Mouse (Mus musculus) forebrain, embryonic 13.5 days (tissue): ENCODE data around the gene Gm12845. TPM values are rescaled to one million over a fixed set of nuclear protein-coding genes. Genes with fewer than 3 reads are reported as not detected.
A peak's percentile ranks its signal among the peaks of the same experiment; 100 is the strongest.

Experiments
- ATAC-seq: fragments of 200-750 bp; cut with Nextera tagmentation; 2 replicates; pipeline ENCODE4 v1.8.0; 2017
- H3K27ac ChIP-seq: fragments of 300-500 bp; sonication (generic); 2 replicates; pipeline ENCODE4 v1.5.1; 2015; ENCODE audit warnings: inconsistent platforms, mild to moderate bottlenecking, moderate library complexity
- H3K27me3 ChIP-seq: fragments of 300-500 bp; sonication (generic); 2 replicates; pipeline ENCODE4 v1.6.1; 2015; ENCODE audit warnings: mild to moderate bottlenecking, inconsistent platforms
- H3K36me3 ChIP-seq: fragments of 300-500 bp; sonication (generic); 2 replicates; pipeline ENCODE4 v1.6.1; 2015; ENCODE audit warnings: mild to moderate bottlenecking, inconsistent platforms; ENCODE audit not compliant: poor library complexity, severe bottlenecking
- H3K4me1 ChIP-seq: fragments of 300-500 bp; sonication (generic); 2 replicates; pipeline ENCODE4 v1.6.1; 2015; ENCODE audit warnings: inconsistent platforms
- H3K4me2 ChIP-seq: fragments of 300-500 bp; sonication (generic); 2 replicates; pipeline ENCODE4 v1.6.1; 2015; ENCODE audit warnings: inconsistent platforms, mild to moderate bottlenecking, moderate library complexity
- H3K4me3 ChIP-seq: fragments of 300-500 bp; sonication (generic); 2 replicates; pipeline ENCODE4 v1.5.1; 2015; ENCODE audit warnings: mild to moderate bottlenecking, inconsistent platforms
- H3K9ac ChIP-seq: fragments of 300-500 bp; sonication (generic); 2 replicates; pipeline ENCODE4 v1.6.1; 2015; ENCODE audit warnings: mild to moderate bottlenecking, inconsistent platforms
- H3K9me3 ChIP-seq: fragments of 300-500 bp; sonication (generic); replicated peaks from 2 replicates; pipeline ENCODE4 v1.6.1; 2016; ENCODE audit warnings: inconsistent platforms
- WGBS: fragments of 180-500 bp; shearing (Covaris S2); methylation state at CpG from one replicate; pipeline ENCODE4 v1.1.7; 2015; 5-methylcytosine and 5-hydroxymethylcytosine counted together
- polyA plus RNA-seq: library from polyadenylated mRNA; unstranded; fragments of >200 nt; fragmentation: Nextera tagmentation; extraction: Ambion mirVana; gene quantifications from 2 replicates; pipeline ENCODE4 v1.2.1, GENCODE M21; 2015

Gm12845 gene
- polyA plus RNA-seq = not detected in 2 replicates

- no peaks in the 10 kb centered on the region for H3K36me3 ChIP-seq
- H3K9ac ChIP-seq = no peak within 1 kb of the TSS
- H3K27ac ChIP-seq = no peak within 1 kb of the TSS
- ATAC-seq = no peak
- WGBS = 94% methylated on average over 1 of the region's 1 CpGs
- no peak within 1 kb of the TSS for H3K4me2 ChIP-seq
- no peaks in the 10 kb centered on the region for H3K4me1 ChIP-seq
- no peaks in the 10 kb centered on the region for H3K9me3 ChIP-seq
- no peaks in the 10 kb centered on the region for H3K27me3 ChIP-seq
- no peak within 1 kb of the TSS for H3K4me3 ChIP-seq
Observed at GRCm38 (mm10) chr4:117724112-117724511, at the start of gene Gm12845. TSS of gene Gm12845 (plus strand) at chr4:117724412.

GRCm38 (mm10) chr4:117676903-117677302 is 47.3 kb upstream of the Gm12845 start:
- Histone ChIP-seq H3K27me3 (no peaks in the 10 kb centered on the region), H3K4me2 (no peak overlapping the region), H3K9ac (no peak overlapping the region), H3K9me3 (no peaks in the 10 kb centered on the region), H3K27ac (no peak overlapping the region), H3K36me3 (peaks cover 84% of the 10 kb centered on the region), H3K4me1 (peaks cover 13% of the 10 kb centered on the region), H3K4me3 (no peak overlapping the region)
- peak; percentile 50 for ATAC-seq
- WGBS = 4% methylated on average over 3 of the region's 3 CpGs

- H3K4me2 ChIP-seq = peak overlapping the region; percentile 92
- WGBS = 74% methylated on average over 6 of the region's 6 CpGs
- no peak for ATAC-seq
Observed at GRCm38 (mm10) chr4:117680963-117681362, 43.2 kb upstream of the Gm12845 start.

GRCm38 (mm10) chr4:117681931-117682461 is 42.2 kb upstream of the Gm12845 start, which contains the start of gene Dmap1:
TSS of gene Dmap1 (minus strand) at chr4:117682273.
- Histone ChIP-seq H3K36me3 (peaks cover 36% of the 10 kb centered on the region), H3K4me2 (peak within 1 kb of the TSS; percentile 92), H3K9me3 (no peaks in the 10 kb centered on the region), H3K27ac (no peak within 1 kb of the TSS), H3K4me3 (peak within 1 kb of the TSS; percentile 90), H3K9ac (peak within 1 kb of the TSS; percentile 90), H3K27me3 (no peaks in the 10 kb centered on the region), H3K4me1 (peaks cover 11% of the 10 kb centered on the region)
- ATAC-seq = peak; percentile 93
- WGBS = under 1% methylated on average over 33 of the region's 33 CpGs

More at GRCm38 (mm10) chr4:117680963-117681362, 43.2 kb upstream of the Gm12845 start:
- Histone ChIP-seq H3K9ac (no peak overlapping the region), H3K36me3 (peaks cover 44% of the 10 kb centered on the region), H3K9me3 (no peaks in the 10 kb centered on the region), H3K4me3 (peak overlapping the region; percentile 90), H3K4me1 (peaks cover 11% of the 10 kb centered on the region), H3K27ac (no peak overlapping the region), H3K27me3 (no peaks in the 10 kb centered on the region)

- H3K4me3 ChIP-seq = peak overlapping the region; percentile 90
- H3K9me3 ChIP-seq = no peaks in the 10 kb centered on the region
- ATAC-seq = peak; percentile 36; the same call in 1 of the 2 replicates
- no peaks in the 10 kb centered on the region for H3K27me3 ChIP-seq
- peak overlapping the region; percentile 90 for H3K9ac ChIP-seq
- peak overlapping the region; percentile 92 for H3K4me2 ChIP-seq
- H3K27ac ChIP-seq = no peak overlapping the region
- H3K4me1 ChIP-seq = peaks cover 11% of the 10 kb centered on the region
- H3K36me3 ChIP-seq = peaks cover 33% of the 10 kb centered on the region
Observed at GRCm38 (mm10) chr4:117682463-117682862, 41.7 kb upstream of the Gm12845 start.

- Histone ChIP-seq H3K27ac (no peak overlapping the region), H3K4me1 (peaks cover 11% of the 10 kb centered on the region), H3K9ac (no peak overlapping the region), H3K36me3 (peaks cover 27% of the 10 kb centered on the region), H3K4me3 (no peak overlapping the region), H3K4me2 (peak overlapping the region; percentile 92), H3K9me3 (no peaks in the 10 kb centered on the region), H3K27me3 (no peaks in the 10 kb centered on the region)
- ATAC-seq = no peak
- 79% methylated on average over 6 of the region's 6 CpGs for WGBS
Observed at GRCm38 (mm10) chr4:117683048-117683768, 41.0 kb upstream of the Gm12845 start.

GRCm38 (mm10) chr4:117686354-117686753 is 37.9 kb upstream of the Gm12845 start:
- Histone ChIP-seq H3K27ac (no peak overlapping the region), H3K36me3 (no peaks in the 10 kb centered on the region), H3K4me3 (no peak overlapping the region), H3K27me3 (no peaks in the 10 kb centered on the region), H3K9ac (no peak overlapping the region), H3K4me2 (no peak overlapping the region), H3K9me3 (no peaks in the 10 kb centered on the region), H3K4me1 (peaks cover 4% of the 10 kb centered on the region)
- no peak for ATAC-seq
- 85% methylated on average over 4 of the region's 4 CpGs for WGBS

GRCm38 (mm10) chr4:117705361-117705760 is 18.9 kb upstream of the Gm12845 start:
- WGBS = 5% methylated on average over 7 of the region's 7 CpGs
- H3K4me3 ChIP-seq = no peak overlapping the region
- no peak overlapping the region for H3K4me2 ChIP-seq
- H3K4me1 ChIP-seq = no peaks in the 10 kb centered on the region
- no peaks in the 10 kb centered on the region; the same call in 1 of the 2 replicates for H3K27me3 ChIP-seq
- H3K9ac ChIP-seq = no peak overlapping the region
- H3K36me3 ChIP-seq = no peaks in the 10 kb centered on the region
- H3K9me3 ChIP-seq = no peaks in the 10 kb centered on the region
- ATAC-seq = no peak
- H3K27ac ChIP-seq = no peak overlapping the region

GRCm38 (mm10) chr4:117708780-117709550 is 15.2 kb upstream of the Gm12845 start:
- no peaks in the 10 kb centered on the region for H3K36me3 ChIP-seq
- no peaks in the 10 kb centered on the region; the same call in 1 of the 2 replicates for H3K27me3 ChIP-seq
- no peak for ATAC-seq
- H3K27ac ChIP-seq = no peak overlapping the region
- H3K4me1 ChIP-seq = no peaks in the 10 kb centered on the region
- H3K9ac ChIP-seq = no peak overlapping the region
- no peak overlapping the region for H3K4me2 ChIP-seq
- H3K4me3 ChIP-seq = no peak overlapping the region
- H3K9me3 ChIP-seq = no peaks in the 10 kb centered on the region
- 77% methylated on average over 3 of the region's 3 CpGs for WGBS

- H3K4me2 ChIP-seq = no peak overlapping the region
- H3K9me3 ChIP-seq = no peaks in the 10 kb centered on the region
- no peak overlapping the region for H3K4me3 ChIP-seq
- no peaks in the 10 kb centered on the region for H3K36me3 ChIP-seq
- no peak overlapping the region for H3K9ac ChIP-seq
- no peaks in the 10 kb centered on the region for H3K27me3 ChIP-seq
- no peak for ATAC-seq
- no peaks in the 10 kb centered on the region for H3K4me1 ChIP-seq
- no peak overlapping the region for H3K27ac ChIP-seq
- 83% methylated on average over 3 of the region's 3 CpGs for WGBS
Observed at GRCm38 (mm10) chr4:117712314-117712713, 11.9 kb upstream of the Gm12845 start.

GRCm38 (mm10) chr4:117713303-117714098 is 10.7 kb upstream of the Gm12845 start:
- no peaks in the 10 kb centered on the region for H3K36me3 ChIP-seq
- H3K4me3 ChIP-seq = no peak overlapping the region
- H3K4me1 ChIP-seq = no peaks in the 10 kb centered on the region
- no peaks in the 10 kb centered on the region for H3K9me3 ChIP-seq
- H3K27ac ChIP-seq = no peak overlapping the region
- H3K9ac ChIP-seq = no peak overlapping the region
- H3K27me3 ChIP-seq = no peaks in the 10 kb centered on the region
- no peak for ATAC-seq
- H3K4me2 ChIP-seq = no peak overlapping the region
- 83% methylated on average over 6 of the region's 6 CpGs for WGBS
